Comparison of ENCODE assay signal across 9 mouse cellular contexts in genomic region chr8:12948574-12948961, GRCm38 (mm10).
DNase-seq lines count a peak whose midpoint lies in the region; ATAC-seq and TF ChIP-seq lines count a peak whose summit lies in the region.
"Had no signal": no experiment of that assay in that cellular context is flagged by ENCODE, and none has a peak within 500 bp of the region (broad histone marks: within the 10 kb centered on the region; RNA-seq: fewer than 3 reads in every experiment).

No protein-coding gene starts in this region.

- peak overlapping the region; percentile 40 for H3K4me3 ChIP-seq in cerebellum, adult 2 months (replicated peaks; ENCODE audit: insufficient read depth, low read depth, low read length)
- H3K4me3 ChIP-seq in lung, embryonic 14.5 days (ENCODE audit: low read depth, low read length): peak overlapping the region; percentile 32
- no peak overlapping the region for H3K4me3 ChIP-seq in lung, postnatal 0 days (ENCODE audit: low read depth, low read length)
- H3K4me3 ChIP-seq in intestine, postnatal 0 days (ENCODE audit: low read depth, low read length): peak overlapping the region; percentile 5; the same call in 1 of the 2 replicates
- H3K4me3 ChIP-seq in stomach, embryonic 16.5 days (replicated peaks; ENCODE audit: low read length): peak overlapping the region; percentile 33

- H3K4me1 ChIP-seq in cerebellum, adult 2 months (ENCODE audit: control insufficient read depth, insufficient read depth, low read length): peaks cover 71% of the 10 kb centered on the region
- peaks cover 4% of the 10 kb centered on the region; the same call in 1 of the 2 replicates for H3K4me1 ChIP-seq in lung, embryonic 14.5 days (ENCODE audit: insufficient read depth)
- no peaks in the 10 kb centered on the region for H3K4me1 ChIP-seq in lung, postnatal 0 days (ENCODE audit: insufficient read depth, low read depth, low read length)
- no peaks in the 10 kb centered on the region for H3K4me1 ChIP-seq in intestine, postnatal 0 days (replicated peaks; ENCODE audit: control insufficient read depth, insufficient read depth, low read length)
- H3K4me1 ChIP-seq in stomach, embryonic 16.5 days (ENCODE audit: control insufficient read depth, insufficient read depth, low read length): peaks cover 13% of the 10 kb centered on the region

- H3K9ac ChIP-seq in lung, embryonic 14.5 days: no peak overlapping the region; the same call in 1 of the 2 replicates
- no peak overlapping the region for H3K9ac ChIP-seq in lung, postnatal 0 days (replicated peaks; ENCODE audit: low read depth)
- peak overlapping the region; percentile 7; the same call in 1 of the 2 replicates for H3K9ac ChIP-seq in intestine, postnatal 0 days (ENCODE audit: low read depth, low read length)
- H3K9ac ChIP-seq in stomach, embryonic 16.5 days (ENCODE audit: low read length): peak overlapping the region; percentile 60; the same call in 1 of the 2 replicates

- no peaks in the 10 kb centered on the region for H3K9me3 ChIP-seq in lung, embryonic 14.5 days (ENCODE audit: low read depth, low read length)
- no peaks in the 10 kb centered on the region for H3K9me3 ChIP-seq in lung, postnatal 0 days (ENCODE audit: low read length)
- H3K9me3 ChIP-seq in intestine, postnatal 0 days (ENCODE audit: control insufficient read depth): no peaks in the 10 kb centered on the region
- no peaks in the 10 kb centered on the region for H3K9me3 ChIP-seq in stomach, embryonic 16.5 days (replicated peaks; ENCODE audit: control insufficient read depth, low read length)

- TF ChIP-seq POLR2A in cerebellum, adult 2 months (IDR thresholded peaks at IDR 0.05; ENCODE audit: borderline replicate concordance, insufficient read depth, low read length): no peak

- DNase-seq in cerebellum, adult 2 months: peak; percentile 72
- DNase-seq in lung, embryonic 14.5 days: peak; percentile 46
- DNase-seq in lung, postnatal 0 days (ENCODE audit: low spot score): no peak
- no peak for DNase-seq in thymus, adult 18-20 months
- no peak for DNase-seq in lung, postnatal 14 days
- DNase-seq: kidney, postnatal 14 days had no signal

- TF ChIP-seq CTCF in cerebellum, adult 2 months (IDR thresholded peaks at IDR 0.05; ENCODE audit: borderline replicate concordance, insufficient read depth, low read depth, low read length): no peak
- no peak for TF ChIP-seq CTCF in lung, embryonic 14.5 days (IDR thresholded peaks at IDR 0.05; ENCODE audit: low read depth)
- no peak for TF ChIP-seq CTCF in lung, postnatal 0 days (IDR thresholded peaks at IDR 0.05)
- no peak for TF ChIP-seq CTCF in intestine, postnatal 0 days (IDR thresholded peaks at IDR 0.05; ENCODE audit: low read depth)

- WGBS in cerebellum, adult 2 months: 0% methylated on average over 3 of the region's 3 CpGs
- WGBS in lung, embryonic 14.5 days: 25% methylated on average over 3 of the region's 3 CpGs
- WGBS in lung, postnatal 0 days: 34% methylated on average over 3 of the region's 3 CpGs
- WGBS in intestine, postnatal 0 days: 35% methylated on average over 3 of the region's 3 CpGs
- WGBS in stomach, embryonic 16.5 days: 16% methylated on average over 3 of the region's 3 CpGs

- H3K27ac ChIP-seq in cerebellum, adult 2 months (ENCODE audit: insufficient read depth, low read length): peak overlapping the region; percentile 85
- no peak overlapping the region for H3K27ac ChIP-seq in lung, embryonic 14.5 days (ENCODE audit: low read depth)
- no peak overlapping the region for H3K27ac ChIP-seq in lung, postnatal 0 days (ENCODE audit: low read length)
- no peak overlapping the region; the same call in 1 of the 2 replicates for H3K27ac ChIP-seq in intestine, postnatal 0 days (ENCODE audit: low read depth, low read length)
- H3K27ac ChIP-seq in stomach, embryonic 16.5 days (ENCODE audit: low read length): peak overlapping the region; percentile 38

- no peak for TF ChIP-seq EP300 in lung, postnatal 0 days (IDR thresholded peaks at IDR 0.05)

- no peak for ATAC-seq in cerebellum, adult (ENCODE audit: insufficient number of reproducible peaks, low FRiP score, low TSS enrichment)
- ATAC-seq in lung, embryonic 14.5 days (ENCODE audit: insufficient read depth): no peak
- no peak for ATAC-seq in lung, postnatal 0 days
- no peak for ATAC-seq in intestine, postnatal 0 days
- no peak for ATAC-seq in stomach, embryonic 16.5 days (ENCODE audit: insufficient read depth, low FRiP score)

- peak overlapping the region; percentile 59 for H3K4me2 ChIP-seq in lung, embryonic 14.5 days
- no peak overlapping the region for H3K4me2 ChIP-seq in lung, postnatal 0 days (replicated peaks; ENCODE audit: low read depth, low read length)
- H3K4me2 ChIP-seq in intestine, postnatal 0 days (replicated peaks; ENCODE audit: low read depth): peak overlapping the region; percentile 54; the same call in 1 of the 2 replicates
- peak overlapping the region; percentile 50 for H3K4me2 ChIP-seq in stomach, embryonic 16.5 days (ENCODE audit: low read depth, low read length)

- no peaks in the 10 kb centered on the region for H3K36me3 ChIP-seq in lung, embryonic 14.5 days (ENCODE audit: insufficient read depth)
- no peaks in the 10 kb centered on the region for H3K36me3 ChIP-seq in lung, postnatal 0 days (ENCODE audit: insufficient read depth, low read length)
- H3K36me3 ChIP-seq in intestine, postnatal 0 days (ENCODE audit: control insufficient read depth, insufficient read depth): no peaks in the 10 kb centered on the region
- H3K36me3 ChIP-seq in stomach, embryonic 16.5 days (ENCODE audit: control insufficient read depth, insufficient read depth, low read length): no peaks in the 10 kb centered on the region

- no peaks in the 10 kb centered on the region for H3K27me3 ChIP-seq in cerebellum, adult 2 months (ENCODE audit: control insufficient read depth, insufficient read depth, low read length)
- H3K27me3 ChIP-seq in lung, embryonic 14.5 days (ENCODE audit: insufficient read depth, low read length): no peaks in the 10 kb centered on the region
- H3K27me3 ChIP-seq in lung, postnatal 0 days (replicated peaks; ENCODE audit: insufficient read depth, low read length): no peaks in the 10 kb centered on the region
- no peaks in the 10 kb centered on the region for H3K27me3 ChIP-seq in intestine, postnatal 0 days (replicated peaks; ENCODE audit: control insufficient read depth, insufficient read depth, low read length)
- H3K27me3 ChIP-seq in stomach, embryonic 16.5 days (ENCODE audit: control insufficient read depth, insufficient read depth, low read length): no peaks in the 10 kb centered on the region

Comparison
In these comparisons a context has a peak if more than half of its experiments do, and no peak if none do; other contexts are left out.
1. DNase-seq: peak in cerebellum, adult 2 months (2 of 2) and lung, embryonic 14.5 days (single experiment); none in lung, postnatal 0 days (single experiment), thymus, adult 18-20 months (0 of 2) and lung, postnatal 14 days (single experiment).
2. H3K27ac ChIP-seq: peak in cerebellum, adult 2 months (single experiment) and stomach, embryonic 16.5 days (single experiment); none in lung, embryonic 14.5 days (single experiment), lung, postnatal 0 days (single experiment) and intestine, postnatal 0 days (single experiment).
3. H3K9ac ChIP-seq: peak in intestine, postnatal 0 days (single experiment) and stomach, embryonic 16.5 days (single experiment); none in lung, embryonic 14.5 days (single experiment) and lung, postnatal 0 days (single experiment).